Mouse (Mus musculus) embryonic fibroblast, embryonic 13.5 days (primary cell): Measurements from ENCODE around the gene Dhx38. TPM values are rescaled to one million over a fixed set of nuclear protein-coding genes. Genes with fewer than 3 reads are reported as not detected.

Experiments used
- H3K27ac ChIP-seq: 2 replicates; pipeline ENCODE4 v1.5.1; 2012; ENCODE audit warnings: low read length, control low read depth, inconsistent platforms; ENCODE audit not compliant: insufficient read depth
- H3K4me1 ChIP-seq: 2 replicates; pipeline ENCODE4 v1.6.1; 2011; ENCODE audit warnings: low read length; ENCODE audit not compliant: control insufficient read depth, insufficient read depth
- H3K4me3 ChIP-seq: 2 replicates; pipeline ENCODE4 v1.5.1; 2011; ENCODE audit warnings: mild to moderate bottlenecking, control low read depth, low read length; ENCODE audit not compliant: insufficient read depth
- CTCF ChIP-seq: IDR thresholded peaks from 2 replicates; pipeline ENCODE4 v1.5.1; 2011; ENCODE audit warnings: mild to moderate bottlenecking, control low read depth, low read length, moderate library complexity, borderline replicate concordance; ENCODE audit not compliant: insufficient read depth
- POLR2A ChIP-seq: IDR thresholded peaks from 2 replicates; pipeline ENCODE4 v1.6.1; 2011; ENCODE audit warnings: low read depth, mild to moderate bottlenecking, control low read depth, low read length, moderate library complexity
- polyA plus RNA-seq: library from polyadenylated mRNA; stranded (reverse); fragments of >200 nt; gene quantifications from 2 replicates; pipeline ENCODE4 v1.2.4, GENCODE M21; 2011; ENCODE audit warnings: low read depth; ENCODE audit not compliant: missing spikeins, insufficient read length

Dhx38 gene
- polyA plus RNA-seq, 1 experiment, result 23.3 TPM

GRCm38 (mm10) chr8:109544049-109544448 is 21.6 kb downstream of the Dhx38 start:
- Histone ChIP-seq H3K4me3 (no peak overlapping the region), H3K4me1 (no peaks in the 10 kb centered on the region), H3K27ac (no peak overlapping the region)
- TF ChIP-seq CTCF, result no peak
- no peak for TF ChIP-seq POLR2A

- H3K4me1 ChIP-seq, result no peaks in the 10 kb centered on the region
- H3K27ac ChIP-seq, result 0 out of 2 replicates have a peak overlapping the region, but pooled peaks have one; percentile 32
- TF ChIP-seq POLR2A (no peak), CTCF (no peak)
- H3K4me3 ChIP-seq, result no peak overlapping the region
Measured at GRCm38 (mm10) chr8:109542748-109543519, 22.7 kb downstream of the Dhx38 start.

GRCm38 (mm10) chr8:109542165-109542564 is 23.5 kb downstream of the Dhx38 start:
- Histone ChIP-seq H3K27ac (no peak overlapping the region), H3K4me3 (no peak overlapping the region), H3K4me1 (no peaks in the 10 kb centered on the region)
- TF ChIP-seq POLR2A (no peak), CTCF (no peak)

GRCm38 (mm10) chr8:109536703-109537102 is 29.0 kb downstream of the Dhx38 start:
- Histone ChIP-seq H3K4me1 (no peaks in the 10 kb centered on the region), H3K27ac (no peak overlapping the region), H3K4me3 (no peak overlapping the region)
- TF ChIP-seq POLR2A (no peak), CTCF (peak; percentile 72; the same call in 1 of the 2 replicates)

- H3K4me1 ChIP-seq, result no peaks in the 10 kb centered on the region
- no peak for TF ChIP-seq CTCF
- no peak for TF ChIP-seq POLR2A
- no peak overlapping the region for H3K4me3 ChIP-seq
- no peak overlapping the region for H3K27ac ChIP-seq
Measured at GRCm38 (mm10) chr8:109535140-109535990, 30.3 kb downstream of the Dhx38 start.

- H3K4me1 ChIP-seq, result no peaks in the 10 kb centered on the region
- TF ChIP-seq CTCF (no peak), POLR2A (no peak)
- no peak overlapping the region for H3K27ac ChIP-seq
- no peak overlapping the region for H3K4me3 ChIP-seq
Measured at GRCm38 (mm10) chr8:109524008-109524407, 41.7 kb downstream of the Dhx38 start.

GRCm38 (mm10) chr8:109505560-109505959 is 60.1 kb downstream of the Dhx38 start:
- no peaks in the 10 kb centered on the region; the same call in 1 of the 2 replicates for H3K4me1 ChIP-seq
- H3K4me3 ChIP-seq, result no peak overlapping the region
- TF ChIP-seq POLR2A (no peak), CTCF (no peak)
- no peak overlapping the region for H3K27ac ChIP-seq

- TF ChIP-seq POLR2A, result no peak
- TF ChIP-seq CTCF, result no peak
- Histone ChIP-seq H3K27ac (0 out of 2 replicates have a peak overlapping the region, but pooled peaks have one; percentile 31), H3K4me1 (no peaks in the 10 kb centered on the region; the same call in 1 of the 2 replicates), H3K4me3 (no peak overlapping the region)
Measured at GRCm38 (mm10) chr8:109503566-109503965, 62.1 kb downstream of the Dhx38 start.

GRCm38 (mm10) chr8:109499009-109499717 is 66.5 kb downstream of the Dhx38 start:
- Histone ChIP-seq H3K27ac (no peak overlapping the region), H3K4me1 (no peaks in the 10 kb centered on the region; the same call in 1 of the 2 replicates), H3K4me3 (no peak overlapping the region)
- TF ChIP-seq POLR2A (no peak), CTCF (no peak)

Other genes with a start within 250 kb of the Dhx38 start
- gene Pmfbp1, start 71.8 kb downstream of the Dhx38 start, polyA plus RNA-seq, result not detected in 2 replicates
- 8.2 and 13.1 TPM in 2 replicates for gene Txnl4b, start within 50 bp of the Dhx38 start, polyA plus RNA-seq
- 0.39 TPM in 1 of 2 replicates, not detected in the other for gene Hp, start 13.3 kb upstream of the Dhx38 start, polyA plus RNA-seq
- 8.0 and 10.6 TPM in 2 replicates for gene Dhodh, start 42.8 kb upstream of the Dhx38 start, polyA plus RNA-seq
- not detected in 2 replicates for gene Pkd1l3, start 48.7 kb upstream of the Dhx38 start, polyA plus RNA-seq
- gene Ist1, start 127.4 kb upstream of the Dhx38 start, polyA plus RNA-seq, result 72.9 and 74.4 TPM in 2 replicates
- 10.9 and 14.6 TPM in 2 replicates for gene Zfp821, start 139.7 kb upstream of the Dhx38 start, polyA plus RNA-seq
- 25.3 and 32.0 TPM in 2 replicates for gene Atxn1l, start 171.9 kb upstream of the Dhx38 start, polyA plus RNA-seq
- 71.7 and 77.2 TPM in 2 replicates for gene Ap1g1, start 212.7 kb upstream of the Dhx38 start, polyA plus RNA-seq